Mouse (Mus musculus): ENCODE results near the gene Eps8l2. TPM values are rescaled to one million over a fixed set of nuclear protein-coding genes. Genes with fewer than 3 reads are reported as not detected.

Eps8l2 gene
- total RNA-seq, 2 experiments from 2014 or later, result 1.8 to 3.3 TPM

GRCm38 (mm10) chr7:141327469-141328372 is 11.0 kb upstream of the Eps8l2 start, which contains the start of the genes Deaf1 and Tmem80:
TSS of gene Deaf1 (minus strand) at chr7:141327690.
TSS of gene Tmem80 (plus strand) at chr7:141327739.
- intact Hi-C loops (cut with DNase I; ENCODE audit: low total_unique reads), result no loop called here

DNA sequence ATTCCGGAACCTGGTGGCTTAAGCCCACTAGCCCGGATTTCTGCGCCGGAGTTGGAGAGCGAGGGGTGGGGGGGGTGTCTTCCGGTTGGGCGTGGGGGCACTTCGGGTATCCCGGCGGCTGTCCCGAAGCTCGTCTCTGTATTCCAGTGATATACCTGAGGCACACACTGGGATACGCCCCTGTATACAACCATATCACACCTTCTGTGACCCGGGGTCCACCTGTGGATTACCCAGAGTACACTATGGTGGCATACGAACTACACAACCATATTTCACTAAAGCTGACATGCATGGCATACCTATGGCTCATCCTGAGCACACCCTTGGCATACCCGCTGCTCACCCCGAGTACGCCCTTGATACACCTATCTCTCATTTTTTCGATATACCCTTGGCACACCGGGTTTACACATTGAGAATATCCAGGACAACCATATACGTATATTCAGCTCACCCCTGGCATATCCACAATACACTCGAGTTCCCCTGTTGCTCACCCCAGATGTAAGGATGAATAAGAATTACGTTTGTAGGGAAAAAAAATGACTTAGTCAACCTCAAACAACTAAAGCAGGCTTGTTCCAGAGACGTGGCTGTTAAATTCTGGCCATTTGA is 10.2 kb upstream of the Eps8l2 start:
- intact Hi-C loops (cut with DNase I; ENCODE audit: low total_unique reads), result no loop called here
- DNase-seq, result no peak

More at GRCm38 (mm10) chr7:141327469-141328372, 11.0 kb upstream of the Eps8l2 start, which contains the start of the genes Deaf1 and Tmem80:
- DNase-seq, result peak; percentile 100

- intact Hi-C loops (cut with DNase I; ENCODE audit: low total_unique reads), result no loop called here
- no peak for DNase-seq
Measured at GRCm38 (mm10) chr7:141330706-141331105, 8.0 kb upstream of the Eps8l2 start.

DNA sequence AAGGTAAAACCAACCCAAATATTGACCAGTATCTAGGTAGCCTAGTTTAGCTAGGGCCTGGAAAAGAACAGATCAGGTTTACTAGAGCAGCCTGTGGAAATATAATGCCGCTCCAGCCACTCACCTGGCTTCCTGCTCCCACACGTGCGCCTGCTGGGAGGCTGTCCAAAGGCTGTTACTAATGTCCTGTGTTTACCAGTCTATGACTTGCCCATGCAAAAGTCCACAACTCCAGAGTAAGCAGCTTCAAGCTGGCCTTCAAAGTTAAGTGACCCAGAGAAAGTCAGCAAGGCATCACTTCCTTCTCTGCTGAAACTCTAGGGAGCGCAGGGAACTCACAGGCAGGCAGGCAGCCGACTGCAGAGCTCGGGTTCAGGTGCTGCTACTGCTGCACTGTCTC is 6.7 kb upstream of the Eps8l2 start:
- intact Hi-C loops (cut with DNase I; ENCODE audit: low total_unique reads), result no loop called here
- no peak for DNase-seq

- intact Hi-C loops (cut with DNase I; ENCODE audit: low total_unique reads), result no loop called here
Measured at GRCm38 (mm10) chr7:141335044-141335579, 3.6 kb upstream of the Eps8l2 start.

GRCm38 (mm10) chr7:141335682-141336081 is 3.0 kb upstream of the Eps8l2 start:
- intact Hi-C loops (cut with DNase I; ENCODE audit: low total_unique reads), result no loop called here
- DNase-seq, result no peak

More at GRCm38 (mm10) chr7:141335044-141335579, 3.6 kb upstream of the Eps8l2 start:
- DNase-seq, result no peak

GRCm38 (mm10) chr7:141336296-141336695 is 2.4 kb upstream of the Eps8l2 start:
- DNase-seq, result no peak
- intact Hi-C loops (cut with DNase I; ENCODE audit: low total_unique reads), result no loop called here

GRCm38 (mm10) chr7:141337716-141338416 is 814 bp upstream of the Eps8l2 start:
- no peak for DNase-seq
- intact Hi-C loops (cut with DNase I; ENCODE audit: low total_unique reads), result no loop called here

DNA sequence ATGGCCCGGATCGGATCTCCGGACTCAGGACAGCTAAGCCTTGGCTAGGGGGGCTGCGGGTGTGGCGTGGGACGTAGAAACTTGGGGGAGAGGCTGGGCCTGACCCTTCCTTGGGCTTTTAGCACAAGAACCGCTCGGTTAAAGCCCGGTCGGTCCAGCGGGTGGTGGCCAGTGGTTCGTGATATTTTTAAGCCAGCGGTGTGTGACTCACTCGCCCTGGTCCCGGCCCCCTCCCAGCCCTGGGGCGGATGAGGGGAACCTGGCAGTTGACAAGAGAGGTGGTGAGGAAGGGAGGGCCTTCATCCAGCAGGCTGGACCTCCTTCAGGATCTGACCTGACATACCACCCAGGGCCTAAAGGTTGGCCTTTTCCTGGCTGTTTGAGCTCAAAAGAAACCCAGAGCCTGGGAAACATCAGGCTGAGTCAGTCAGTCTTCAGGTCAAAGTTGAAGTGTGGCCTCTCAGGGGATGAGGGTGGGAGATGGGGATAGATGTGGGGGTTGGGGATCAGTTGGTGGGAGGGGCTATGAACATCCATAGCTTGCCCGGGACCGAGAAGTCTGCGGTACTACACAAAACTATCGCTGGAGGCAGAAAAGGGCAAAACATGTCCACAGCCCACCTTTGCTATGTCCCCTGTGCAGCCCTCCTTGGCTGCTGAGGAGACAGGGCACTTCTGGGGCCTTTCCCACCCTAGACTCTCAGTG is 688 bp downstream of the Eps8l2 start:
- intact Hi-C loops (cut with DNase I; ENCODE audit: low total_unique reads), result no loop called here
- no peak for DNase-seq

GRCm38 (mm10) chr7:141340023-141340422 is 1.3 kb downstream of the Eps8l2 start:
- intact Hi-C loops (cut with DNase I; ENCODE audit: low total_unique reads), result no loop called here
- no peak for DNase-seq

DNA sequence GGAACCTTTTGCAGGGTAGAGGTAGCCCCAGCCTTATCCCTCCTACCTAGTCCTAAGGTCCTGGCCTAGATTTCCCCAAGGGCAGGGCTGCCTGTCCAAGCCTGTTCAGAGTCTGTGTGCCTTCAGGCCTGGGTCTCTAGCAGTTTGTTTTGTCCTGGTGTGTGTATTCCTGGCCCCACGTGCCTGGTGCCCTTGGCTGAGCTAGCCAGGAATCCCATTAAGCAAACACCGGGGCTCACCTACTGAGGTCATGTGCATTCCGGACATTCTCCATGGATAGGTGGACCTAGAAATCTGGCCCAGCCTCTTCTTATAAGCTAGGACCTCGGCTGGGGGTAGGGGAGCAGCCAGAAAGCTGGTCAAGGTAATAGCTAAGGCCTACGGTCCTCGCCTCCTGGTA is 1.8 kb downstream of the Eps8l2 start:
- no peak for DNase-seq
- intact Hi-C loops (cut with DNase I; ENCODE audit: low total_unique reads), result no loop called here

GRCm38 (mm10) chr7:141341689-141342226 is 3.1 kb downstream of the Eps8l2 start:
- no peak for DNase-seq
- intact Hi-C loops (cut with DNase I; ENCODE audit: low total_unique reads), result no loop called here

GRCm38 (mm10) chr7:141343230-141343629 is 4.5 kb downstream of the Eps8l2 start:
- no peak for DNase-seq
- intact Hi-C loops (cut with DNase I; ENCODE audit: low total_unique reads), result no loop called here

- DNase-seq, result no peak
- intact Hi-C loops (cut with DNase I; ENCODE audit: low total_unique reads), result no loop called here
Measured at GRCm38 (mm10) chr7:141343696-141344095, 5.0 kb downstream of the Eps8l2 start.

DNA sequence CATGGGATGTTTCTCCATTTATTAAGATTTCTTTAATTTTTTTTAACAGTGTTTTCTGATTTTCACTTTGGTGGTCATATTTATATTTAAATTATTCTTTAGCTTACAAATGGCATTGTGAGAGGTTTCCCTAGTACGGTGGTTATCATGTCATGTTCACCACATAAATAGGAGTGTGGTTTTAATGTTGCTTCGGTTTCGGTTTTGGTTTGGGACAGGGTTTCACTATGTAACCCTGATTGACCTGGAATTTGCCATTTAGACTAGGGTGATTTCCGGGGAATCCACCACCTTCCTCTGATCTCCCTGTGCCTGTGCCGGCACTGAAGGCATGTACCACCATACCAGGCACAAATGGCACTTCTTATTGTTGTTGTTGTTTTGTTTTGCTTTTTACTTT is 6.1 kb downstream of the Eps8l2 start:
- intact Hi-C loops (cut with DNase I; ENCODE audit: low total_unique reads), result no loop called here
- no peak for DNase-seq

GRCm38 (mm10) chr7:141351061-141351460 is 12.4 kb downstream of the Eps8l2 start:
- intact Hi-C loops (cut with DNase I; ENCODE audit: low total_unique reads), result no loop called here
- DNase-seq, result no peak

GRCm38 (mm10) chr7:141355051-141355450 is 16.4 kb downstream of the Eps8l2 start:
- DNase-seq, result no peak

GRCm38 (mm10) chr7:141355626-141356326 is 17.1 kb downstream of the Eps8l2 start:
- intact Hi-C loops (cut with DNase I; ENCODE audit: low total_unique reads), result no loop called here

More at GRCm38 (mm10) chr7:141355051-141355450, 16.4 kb downstream of the Eps8l2 start:
- intact Hi-C loops (cut with DNase I; ENCODE audit: low total_unique reads), result no loop called here

More at GRCm38 (mm10) chr7:141355626-141356326, 17.1 kb downstream of the Eps8l2 start:
- no peak for DNase-seq

Data from gastrocnemius, postnatal 14 days (tissue).